Mouse (Mus musculus) testis, postnatal 10 days (tissue): ENCODE data around the gene Wdr73.
A peak's percentile ranks its signal among the peaks of the same experiment; 100 is the strongest.

Source experiments
- DNase-seq: peaks from one replicate; pipeline ENCODE4 v3.0.0; 2021; ENCODE audit warnings: low spot score

The Wdr73 gene

DNA sequence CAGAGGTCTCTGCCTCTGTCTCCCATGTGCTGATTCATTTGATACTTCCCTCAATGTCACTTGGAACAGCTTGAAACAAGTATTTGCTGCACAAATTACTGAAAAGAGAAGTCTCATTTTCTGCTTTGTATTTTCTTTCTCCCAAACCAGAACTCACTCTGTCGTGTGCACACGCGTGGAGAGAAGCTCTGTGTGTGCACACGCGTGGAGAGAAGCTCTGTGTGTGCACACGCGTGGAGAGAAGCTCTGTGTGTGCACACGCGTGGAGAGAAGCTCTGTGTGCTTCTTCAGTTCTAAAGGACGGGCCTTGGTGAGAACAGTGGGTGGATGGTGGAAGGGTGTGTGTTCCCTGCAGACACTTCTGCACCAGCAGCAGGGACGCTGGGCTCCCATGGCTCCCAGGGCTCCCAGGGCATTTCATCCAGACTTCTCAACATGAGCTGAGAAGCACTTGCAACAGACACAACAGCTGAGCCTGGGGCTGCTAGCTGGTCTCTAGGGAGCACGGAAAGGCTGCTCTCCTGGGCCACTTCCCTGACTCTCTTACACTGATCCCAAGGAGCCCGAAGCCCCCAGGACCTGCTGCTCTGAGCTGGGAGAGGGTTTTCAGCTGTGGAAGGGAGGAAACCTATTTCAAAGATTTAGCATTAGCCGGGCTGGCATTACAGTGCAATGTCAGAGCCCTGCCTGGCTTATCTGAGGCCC, 6.1 kb downstream of the Wdr73 start:
- no peak for DNase-seq

DNA sequence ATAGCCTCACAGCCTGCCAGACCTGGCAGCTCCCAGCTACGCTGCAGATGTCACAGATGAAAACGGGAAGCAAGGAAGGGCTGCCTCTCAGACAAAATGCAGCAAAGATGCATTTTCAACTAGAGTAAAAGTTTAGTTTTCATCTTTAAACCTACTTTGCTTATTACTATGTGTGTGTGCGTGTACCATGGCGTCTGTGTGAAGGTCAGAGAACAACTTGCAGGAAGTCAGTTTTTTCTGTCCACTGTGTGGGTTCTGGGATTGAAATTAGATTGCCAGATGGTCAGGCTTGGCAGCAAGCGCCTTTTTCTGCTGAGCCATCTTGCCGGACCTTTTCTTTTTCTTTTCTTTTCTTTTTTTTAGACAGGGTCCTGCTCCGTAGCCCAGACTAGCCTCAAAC, 6.9 kb downstream of the Wdr73 start:
- no peak for DNase-seq

GRCm38 (mm10) chr7:80893753-80894129, 7.3 kb downstream of the Wdr73 start:
- DNase-seq, result no peak

DNA sequence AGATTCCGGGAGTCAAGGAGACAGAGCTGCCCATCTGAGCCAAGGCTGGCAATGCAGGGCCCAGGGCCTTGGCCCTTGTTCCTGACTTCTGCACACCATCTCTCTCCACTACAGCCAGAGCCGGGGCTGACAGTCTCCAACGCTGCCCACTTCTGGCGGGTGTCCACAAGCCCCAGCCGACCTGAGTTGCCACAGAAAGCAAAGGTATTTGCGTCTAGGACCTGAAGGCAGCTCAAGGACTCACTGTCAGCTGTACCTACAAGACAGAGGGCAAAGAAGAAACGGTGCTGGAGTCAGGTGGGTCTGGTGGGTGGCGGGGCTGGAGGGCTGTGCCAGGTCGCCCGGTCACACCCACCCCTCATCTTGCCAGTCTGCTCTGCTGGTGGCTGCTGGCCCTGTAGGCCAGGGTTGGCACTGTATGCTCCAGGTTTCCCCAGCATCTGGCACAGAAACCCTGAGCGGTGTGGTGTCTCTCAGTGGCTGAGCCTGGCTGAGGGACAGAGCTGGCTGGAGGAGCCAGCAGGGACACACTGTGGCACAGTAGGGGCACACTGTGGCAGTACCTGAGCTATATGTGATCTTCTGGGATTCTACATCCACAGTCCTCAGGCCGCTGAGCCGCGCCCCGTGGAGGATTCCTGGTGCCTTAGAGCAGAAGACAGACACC, 7.8 kb downstream of the Wdr73 start:
- no peak for DNase-seq

- no peak for DNase-seq
Measured at GRCm38 (mm10) chr7:80889841-80890241, 11.2 kb downstream of the Wdr73 start.

DNA sequence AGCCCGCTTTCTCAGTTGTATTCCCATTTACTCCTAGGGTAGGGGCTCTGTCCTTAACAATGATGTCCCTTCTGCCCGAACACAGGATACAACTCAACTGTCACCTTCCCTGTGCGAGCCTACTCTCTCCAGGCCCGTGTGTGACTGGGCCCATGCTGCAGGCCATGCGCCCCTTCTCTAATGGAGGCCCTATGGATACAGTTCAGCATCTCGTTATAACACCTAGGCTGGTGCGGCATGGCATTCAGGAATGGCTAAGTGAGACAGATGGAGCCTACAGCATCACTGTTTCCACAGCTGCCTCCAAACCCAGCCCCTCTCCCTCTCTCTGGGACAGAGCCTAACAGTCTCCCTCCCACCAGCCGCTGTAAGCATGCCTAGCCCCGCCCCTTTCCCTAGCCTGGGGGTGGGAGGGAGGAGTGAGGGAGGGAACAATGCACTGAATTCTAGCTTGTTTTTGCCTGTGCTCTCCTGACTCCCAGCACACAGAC, 12.0 kb downstream of the Wdr73 start:
- peak; percentile 84 for DNase-seq

DNA sequence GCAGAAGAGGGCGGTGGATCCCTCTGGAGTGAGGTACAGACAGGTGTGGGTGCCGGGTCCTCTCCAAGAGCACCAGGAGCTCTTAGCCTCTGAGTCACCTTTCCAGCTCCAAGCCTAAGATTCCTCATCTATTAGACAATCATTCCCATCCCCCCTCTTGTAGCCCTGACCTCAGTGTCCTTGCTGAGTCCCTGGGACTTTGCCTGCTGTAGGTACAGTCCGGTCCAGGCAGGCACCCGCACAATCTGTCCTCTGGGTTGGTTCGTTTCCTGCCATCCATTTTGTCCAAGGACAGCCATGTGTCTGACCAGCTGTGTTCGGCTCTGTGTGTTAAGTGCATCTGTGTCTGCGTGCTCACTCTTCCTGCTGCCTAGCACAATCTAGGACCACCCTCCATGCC, 12.5 kb downstream of the Wdr73 start:
- DNase-seq, result no peak

- no peak for DNase-seq
Measured at GRCm38 (mm10) chr7:80885666-80886065, 15.4 kb downstream of the Wdr73 start.

DNA sequence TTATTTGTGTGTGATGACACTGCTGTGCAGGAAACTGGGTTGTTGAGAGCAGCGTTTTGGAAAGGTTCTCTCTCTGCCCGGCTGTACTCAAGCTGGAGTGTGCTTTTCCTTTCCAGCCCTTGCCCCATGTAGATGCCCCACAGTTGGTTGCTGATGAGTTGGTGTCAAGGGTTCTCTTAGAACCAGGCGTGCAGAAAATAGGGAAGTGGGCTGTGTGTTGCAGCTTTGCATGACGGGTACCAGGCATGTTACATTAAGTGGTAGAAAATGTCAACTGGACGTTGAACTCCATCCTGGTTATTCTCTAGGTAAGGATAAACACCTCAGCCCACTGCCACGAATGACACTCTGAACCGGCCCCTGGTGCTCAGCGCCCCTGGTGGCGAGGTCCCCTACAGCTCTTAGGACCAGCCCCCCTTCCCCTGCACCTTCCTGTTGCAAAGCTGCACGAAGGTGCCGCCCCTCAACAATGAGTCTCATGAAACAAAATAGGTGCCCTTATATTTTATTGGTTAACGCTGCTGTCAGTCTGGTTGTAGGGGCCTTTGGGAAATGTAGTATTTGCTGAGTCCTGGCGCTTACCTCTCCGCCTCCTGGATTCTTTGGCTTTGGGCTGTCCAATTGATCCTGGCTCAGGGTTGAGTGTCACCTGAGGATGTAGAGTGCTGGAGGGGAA, 18.1 kb downstream of the Wdr73 start:
- no peak for DNase-seq

DNA sequence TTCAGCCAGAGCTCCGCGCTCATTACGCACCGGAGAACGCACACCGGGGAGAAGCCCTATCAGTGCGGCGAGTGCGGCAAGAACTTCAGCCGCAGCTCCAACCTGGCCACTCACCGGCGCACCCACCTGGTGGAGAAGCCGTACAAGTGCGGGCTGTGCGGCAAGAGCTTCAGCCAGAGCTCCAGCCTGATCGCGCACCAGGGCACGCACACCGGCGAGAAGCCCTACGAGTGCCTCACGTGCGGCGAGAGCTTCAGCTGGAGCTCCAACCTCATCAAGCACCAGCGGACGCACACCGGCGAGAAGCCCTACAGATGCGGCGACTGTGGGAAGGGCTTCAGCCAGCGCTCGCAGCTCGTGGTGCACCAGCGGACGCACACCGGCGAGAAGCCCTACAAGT, 25.3 kb downstream of the Wdr73 start:
- no peak for DNase-seq

DNA sequence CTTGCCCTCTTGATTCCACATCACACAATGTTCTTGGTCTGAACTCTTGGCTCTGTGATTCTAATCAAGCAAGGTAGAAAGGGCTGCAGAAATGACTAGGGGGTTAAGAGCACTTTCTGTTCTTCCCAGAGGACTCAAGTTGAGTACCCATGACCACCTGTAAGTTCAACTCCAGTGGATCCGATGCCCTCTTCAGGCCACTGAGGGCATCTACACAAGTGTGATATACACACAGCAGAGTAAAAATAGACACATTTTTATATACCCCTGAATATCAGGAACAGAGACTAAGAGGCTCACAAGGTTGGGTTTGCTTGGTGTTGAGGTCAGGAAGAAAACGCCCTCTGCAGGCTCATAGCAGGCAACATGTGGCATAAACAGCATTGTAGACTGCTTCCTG, 27.4 kb downstream of the Wdr73 start:
- no peak for DNase-seq

DNA sequence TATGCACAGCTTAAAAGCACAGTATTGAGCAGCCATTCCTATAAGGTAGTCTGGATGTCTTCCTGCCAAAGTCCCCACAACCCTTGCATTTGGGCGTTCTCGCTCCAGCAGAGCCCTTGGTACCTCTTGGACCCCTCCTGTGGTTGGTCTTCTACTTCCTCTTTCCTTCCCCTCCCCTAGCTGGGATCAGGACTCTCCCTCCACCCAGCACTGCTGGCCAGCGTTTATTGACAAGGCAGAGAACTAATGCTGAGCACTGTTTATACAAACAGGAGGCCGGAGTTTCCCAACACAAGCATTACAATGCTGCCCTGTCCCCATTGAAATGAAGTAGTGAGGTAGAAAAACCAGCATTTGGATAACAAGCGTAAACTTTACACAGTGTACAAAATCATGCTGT, 28.0 kb downstream of the Wdr73 start:
- DNase-seq, result no peak

- DNase-seq, result no peak
Measured at GRCm38 (mm10) chr7:80868686-80869085, 32.4 kb downstream of the Wdr73 start.

DNA sequence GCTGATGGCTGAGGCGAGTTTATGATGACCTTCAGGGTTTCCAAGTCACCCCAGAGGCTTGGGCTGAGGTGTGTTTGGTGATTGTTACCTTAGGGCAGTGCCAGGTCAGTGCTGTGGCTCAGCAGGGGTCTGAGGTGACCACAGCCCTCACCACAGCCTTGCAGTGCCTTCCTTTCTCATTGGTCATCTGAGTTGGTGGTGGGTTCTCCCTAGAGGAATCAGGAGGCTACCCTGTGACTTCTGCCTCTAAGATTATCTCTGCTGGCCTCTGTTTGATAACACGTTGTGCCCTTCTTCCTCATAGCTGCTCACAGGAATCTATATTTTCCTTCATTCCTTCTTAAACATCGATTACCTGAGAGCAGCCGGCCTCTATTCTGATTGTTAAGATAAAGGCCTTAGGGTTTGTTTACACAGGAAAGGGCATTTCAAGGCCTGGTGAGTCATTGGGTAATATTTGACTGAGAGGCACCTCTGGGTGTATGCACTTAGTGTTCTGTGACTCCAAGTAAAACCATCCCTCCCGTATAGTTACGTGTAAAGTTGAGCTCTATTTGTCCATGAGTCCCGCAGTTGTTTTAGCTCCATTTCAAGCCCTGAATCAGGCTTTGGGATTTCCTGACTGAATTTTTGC, 34.4 kb downstream of the Wdr73 start:
- no peak for DNase-seq

DNA sequence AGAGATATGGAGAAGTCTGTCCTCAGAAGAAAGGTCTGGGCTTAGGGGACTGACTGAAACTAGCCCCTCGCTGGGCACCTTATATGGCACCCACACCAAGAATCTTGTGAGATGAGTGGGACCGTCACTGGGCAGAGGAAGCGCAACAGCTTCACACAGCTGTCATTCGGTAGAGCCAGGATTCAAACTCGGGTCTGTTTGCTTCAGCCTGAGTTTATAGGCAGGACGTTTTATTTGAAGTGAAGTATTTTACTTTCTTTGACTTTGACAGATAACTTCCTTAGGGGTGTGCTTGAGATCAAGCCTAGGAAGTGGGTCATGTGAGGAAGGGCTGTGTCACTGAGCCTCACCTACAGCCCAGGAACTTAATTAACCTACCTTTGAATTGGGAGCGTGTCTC, 35.5 kb downstream of the Wdr73 start:
- no peak for DNase-seq

- no peak for DNase-seq
Measured at GRCm38 (mm10) chr7:80864831-80865230, 36.2 kb downstream of the Wdr73 start.

DNA sequence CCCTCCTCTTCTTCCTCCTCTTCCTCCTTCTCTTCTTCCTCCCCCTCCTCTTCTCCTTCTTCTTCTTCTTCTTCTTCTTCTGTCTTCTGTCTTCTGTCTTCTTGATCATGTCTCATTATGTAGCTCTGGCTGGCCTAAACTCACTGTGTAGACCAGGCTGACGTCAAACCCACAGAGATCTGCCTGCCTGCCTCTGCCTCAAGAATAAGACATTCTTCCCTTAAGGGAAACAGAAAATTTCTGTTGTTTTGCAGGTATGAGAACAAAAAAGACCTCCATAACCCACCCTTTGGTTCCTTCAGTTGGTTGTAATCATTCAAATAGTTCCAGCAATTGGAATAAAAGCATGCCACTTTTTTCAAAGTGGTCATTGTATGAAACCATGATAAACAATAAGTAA, 36.9 kb downstream of the Wdr73 start:
- no peak for DNase-seq

DNA sequence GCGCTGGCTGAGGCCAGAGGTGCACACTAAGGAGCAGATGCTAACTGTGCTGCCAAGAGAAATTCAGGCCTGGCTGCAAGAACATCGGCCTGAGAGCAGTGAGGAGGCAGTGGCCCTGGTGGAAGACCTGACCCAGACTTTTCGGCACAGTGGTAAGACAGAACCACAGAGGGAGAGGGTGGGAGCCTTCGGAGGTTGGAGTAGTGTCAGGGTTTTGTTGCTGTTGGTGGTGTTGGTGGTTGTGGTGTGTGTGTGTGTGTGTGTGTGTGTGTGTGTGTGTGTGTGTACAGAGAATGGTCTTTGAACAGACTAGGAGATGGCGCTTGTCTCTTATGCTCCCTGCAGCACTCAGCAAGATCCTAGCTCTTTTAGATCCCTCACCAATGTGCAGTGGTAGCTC, 37.5 kb downstream of the Wdr73 start:
- no peak for DNase-seq

DNA sequence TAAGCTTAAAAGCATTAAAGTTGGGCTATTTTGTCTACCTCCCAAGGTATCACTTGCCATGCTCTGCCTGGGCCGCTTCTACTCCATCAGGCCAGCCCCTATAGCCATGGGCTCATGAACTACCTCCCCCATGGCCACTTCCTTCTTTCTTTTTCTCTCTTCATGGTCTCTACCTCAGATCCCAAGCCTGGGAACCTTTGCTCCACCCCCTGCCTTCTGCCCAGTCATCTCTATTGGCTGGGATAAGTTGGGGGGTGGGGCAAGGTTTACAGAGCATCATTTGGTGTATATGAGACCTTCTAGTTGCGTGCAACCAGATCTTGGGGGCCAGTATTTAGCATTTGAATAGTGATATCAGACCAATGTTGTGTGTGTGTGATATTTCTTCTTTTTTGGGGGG, 38.6 kb downstream of the Wdr73 start:
- DNase-seq, result no peak

GRCm38 (mm10) chr7:80860729-80861274, 40.3 kb downstream of the Wdr73 start, which contains the start of gene Zscan2:
Zscan2 (plus strand) TSS chr7:80860920.
- DNase-seq, result peak; percentile 89

GRCm38 (mm10) chr7:80860227-80860626, 40.8 kb downstream of the Wdr73 start:
- DNase-seq, result peak; percentile 73

DNA sequence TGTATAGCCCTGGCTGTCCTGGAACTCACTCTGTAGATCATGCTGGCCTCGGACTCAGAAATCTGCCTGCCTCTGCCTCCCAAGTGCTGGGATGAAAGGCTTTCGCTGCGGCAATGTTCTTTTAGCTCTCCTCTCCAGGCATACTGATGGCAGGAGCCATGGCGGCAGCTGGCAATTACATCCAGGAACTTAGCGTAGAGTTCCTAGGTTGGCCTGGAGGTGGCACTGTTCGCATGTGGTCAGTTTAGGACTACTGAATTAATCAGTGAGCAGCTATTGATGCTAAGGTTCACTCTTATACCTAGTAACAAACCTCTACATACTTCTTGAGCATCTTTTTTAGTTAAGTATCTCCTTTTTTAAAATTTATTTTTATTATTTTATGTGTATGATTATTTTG, 43.9 kb downstream of the Wdr73 start:
- DNase-seq, result peak; percentile 89
